Mouse (Mus musculus) bone marrow macrophage, adult 2 months (primary cell): ENCODE data around the gene Dnajb7.

ENCODE experiments used
- CTCF ChIP-seq: IDR thresholded peaks from 2 replicates; pipeline ENCODE4 v1.5.1; 2012; ENCODE audit warnings: low read depth, mild to moderate bottlenecking, low read length, moderate library complexity
- POLR2A ChIP-seq: IDR thresholded peaks from 2 replicates; pipeline ENCODE4 v1.6.1; 2012; ENCODE audit warnings: mild to moderate bottlenecking, low read depth, low read length, borderline replicate concordance

DNA sequence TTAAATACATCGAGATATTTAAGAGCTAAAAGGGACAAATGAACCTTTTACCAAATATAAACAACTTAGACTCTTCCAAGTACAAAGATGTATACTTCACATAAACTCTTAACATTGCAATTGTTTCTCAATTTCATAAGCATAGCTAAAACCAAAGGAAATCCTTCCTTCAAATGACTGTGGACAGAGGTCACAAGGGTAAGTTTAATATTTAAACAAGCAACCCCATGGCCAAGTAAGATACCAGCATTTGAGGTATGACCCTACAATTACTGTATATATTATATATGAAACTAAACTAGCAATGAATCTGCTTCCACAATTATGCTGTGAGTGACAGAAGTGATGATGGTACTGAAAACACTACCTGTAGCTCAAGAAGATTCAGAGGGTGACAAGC lies 43.8 kb downstream of the Dnajb7 start:
- TF ChIP-seq POLR2A, result no peak
- no peak for TF ChIP-seq CTCF
